Mouse (Mus musculus) common myeloid progenitor, adult 5-6 weeks (primary cell): ENCODE measurements around the gene Tex21. TPM values are rescaled to one million over a fixed set of nuclear protein-coding genes. Genes with fewer than 3 reads are reported as not detected.

ENCODE experiments used
- total RNA-seq: library from RNA; stranded (forward); fragments of 200-1000, 187-1606 nt; gene quantifications from 2 replicates; pipeline ENCODE4 v1.2.3, GENCODE M21; 2017

Gene Tex21
- total RNA-seq, 1 experiment from 2014 or later: 1.2 TPM

Other genes with a start within 250 kb of the Tex21 start
- not detected in 2 replicates for gene Esr2, start 69.5 kb downstream of the Tex21 start, total RNA-seq
- gene Mthfd1, start 8.6 kb upstream of the Tex21 start, total RNA-seq: 213 and 248 TPM in 2 replicates
- gene Akap5, start 78.1 kb upstream of the Tex21 start, total RNA-seq: 0.87 and 1.4 TPM in 2 replicates
- gene Zbtb25, start 122.9 kb upstream of the Tex21 start, total RNA-seq: 18.7 and 33.0 TPM in 2 replicates
- gene Zbtb1, start 123.5 kb upstream of the Tex21 start, total RNA-seq: 21.1 and 27.2 TPM in 2 replicates
- gene Hspa2, start 157.4 kb upstream of the Tex21 start, total RNA-seq: 12.2 and 13.5 TPM in 2 replicates
- 0.64 and 2.2 TPM in 2 replicates for gene Ppp1r36, start 170.8 kb upstream of the Tex21 start, total RNA-seq